Mouse (Mus musculus) midbrain, postnatal 0 days (tissue): ENCODE results near the gene Cd72. TPM values are rescaled to one million over a fixed set of nuclear protein-coding genes. Genes with fewer than 3 reads are reported as not detected.

ENCODE experiments used
- ATAC-seq: fragments of 200-750 bp; cut with Nextera tagmentation; 2 replicates; pipeline ENCODE4 v1.8.0; 2017; ENCODE audit warnings: moderate number of reproducible peaks, mild to moderate bottlenecking, moderate TSS enrichment, moderate library complexity; ENCODE audit not compliant: low FRiP score
- DNase-seq: peaks from one replicate; pipeline ENCODE4 v3.0.0-alpha.2; 2015; ENCODE audit warnings: low spot score
- H3K27ac ChIP-seq: fragments of 300-500 bp; sonication (generic); 2 replicates; pipeline ENCODE4 v1.5.1; 2014; ENCODE audit warnings: low read depth, mild to moderate bottlenecking, low read length, mixed read lengths
- H3K27me3 ChIP-seq: fragments of 300-500 bp; sonication (generic); 2 replicates; pipeline ENCODE4 v1.6.1; 2014; ENCODE audit warnings: low read length, control low read depth, mixed read lengths; ENCODE audit not compliant: insufficient read depth
- H3K36me3 ChIP-seq: fragments of 300-500 bp; sonication (generic); 2 replicates; pipeline ENCODE4 v1.6.1; 2014; ENCODE audit warnings: low read length, control low read depth, mixed read lengths; ENCODE audit not compliant: insufficient read depth
- H3K4me1 ChIP-seq: fragments of 300-500 bp; sonication (generic); 2 replicates; pipeline ENCODE4 v1.6.1; 2014; ENCODE audit warnings: mild to moderate bottlenecking, control low read depth, antibody characterized with exemption, low read length, mixed read lengths; ENCODE audit not compliant: insufficient read depth
- H3K4me2 ChIP-seq: fragments of 300-500 bp; sonication (generic); 2 replicates; pipeline ENCODE4 v1.6.1; 2014; ENCODE audit warnings: low read depth, mild to moderate bottlenecking, low read length, mixed read lengths; ENCODE audit not compliant: poor library complexity, severe bottlenecking
- H3K4me3 ChIP-seq: fragments of 300-500 bp; sonication (generic); 2 replicates; pipeline ENCODE4 v1.5.1; 2014; ENCODE audit warnings: low read depth, mild to moderate bottlenecking, low read length, moderate library complexity
- H3K9ac ChIP-seq: fragments of 300-500 bp; sonication (generic); replicated peaks from 2 replicates; pipeline ENCODE4 v1.6.1; 2014; ENCODE audit warnings: mild to moderate bottlenecking, low read length, moderate library complexity, mixed read lengths; ENCODE audit not compliant: poor library complexity, severe bottlenecking
- H3K9me3 ChIP-seq: fragments of 300-500 bp; sonication (generic); 2 replicates; pipeline ENCODE4 v1.6.1; 2016; ENCODE audit warnings: low read length, control low read depth
- CTCF ChIP-seq: IDR thresholded peaks from 2 replicates; pipeline ENCODE4 v1.5.1; 2016; ENCODE audit warnings: antibody characterized with exemption, mild to moderate bottlenecking
- WGBS: fragments of 180-500 bp; shearing (Covaris S2); extraction: QIAGEN DNeasy Blood & Tissue Kit; methylation state at CpG from one replicate; pipeline ENCODE4 v1.1.7; 2014; 5-methylcytosine and 5-hydroxymethylcytosine counted together
- polyA plus RNA-seq: library from polyadenylated mRNA; unstranded; fragments of >200 nt; fragmentation: Nextera tagmentation; extraction: Ambion mirVana; gene quantifications from 2 replicates; pipeline ENCODE4 v1.2.1, GENCODE M21; 2015
- total RNA-seq: library from RNA; depleted of rRNA; stranded (reverse); fragments of >200 nt; gene quantifications from 2 replicates; pipeline ENCODE4 v1.2.3, GENCODE M21; 2014

Cd72 gene
- total and polyA plus RNA-seq, 2 experiments from 2014 or later = 5.2 TPM; not detected in 1

GRCm38 (mm10) chr4:43481894-43482456, 27.5 kb upstream of the Cd72 start:
- ATAC-seq (no peak), DNase-seq (no peak)
- Histone ChIP-seq H3K4me1 (no peaks in the 10 kb centered on the region), H3K9ac (no peak overlapping the region), H3K36me3 (no peaks in the 10 kb centered on the region), H3K4me2 (no peak overlapping the region), H3K9me3 (no peaks in the 10 kb centered on the region), H3K27me3 (no peaks in the 10 kb centered on the region), H3K4me3 (no peak overlapping the region), H3K27ac (no peak overlapping the region)
- 69% methylated on average over 7 of the region's 7 CpGs for WGBS
- no peak for TF ChIP-seq CTCF

GRCm38 (mm10) chr4:43480985-43481384, 26.6 kb upstream of the Cd72 start:
- H3K9ac ChIP-seq = no peak overlapping the region
- H3K27ac ChIP-seq = no peak overlapping the region
- H3K36me3 ChIP-seq = no peaks in the 10 kb centered on the region
- H3K27me3 ChIP-seq = no peaks in the 10 kb centered on the region
- TF ChIP-seq CTCF = no peak
- H3K4me3 ChIP-seq = no peak overlapping the region
- H3K4me1 ChIP-seq = no peaks in the 10 kb centered on the region
- ATAC-seq (no peak), DNase-seq (no peak)
- H3K9me3 ChIP-seq = no peaks in the 10 kb centered on the region
- no peak overlapping the region for H3K4me2 ChIP-seq
- WGBS = 84% methylated on average over 5 of the region's 5 CpGs

DNA sequence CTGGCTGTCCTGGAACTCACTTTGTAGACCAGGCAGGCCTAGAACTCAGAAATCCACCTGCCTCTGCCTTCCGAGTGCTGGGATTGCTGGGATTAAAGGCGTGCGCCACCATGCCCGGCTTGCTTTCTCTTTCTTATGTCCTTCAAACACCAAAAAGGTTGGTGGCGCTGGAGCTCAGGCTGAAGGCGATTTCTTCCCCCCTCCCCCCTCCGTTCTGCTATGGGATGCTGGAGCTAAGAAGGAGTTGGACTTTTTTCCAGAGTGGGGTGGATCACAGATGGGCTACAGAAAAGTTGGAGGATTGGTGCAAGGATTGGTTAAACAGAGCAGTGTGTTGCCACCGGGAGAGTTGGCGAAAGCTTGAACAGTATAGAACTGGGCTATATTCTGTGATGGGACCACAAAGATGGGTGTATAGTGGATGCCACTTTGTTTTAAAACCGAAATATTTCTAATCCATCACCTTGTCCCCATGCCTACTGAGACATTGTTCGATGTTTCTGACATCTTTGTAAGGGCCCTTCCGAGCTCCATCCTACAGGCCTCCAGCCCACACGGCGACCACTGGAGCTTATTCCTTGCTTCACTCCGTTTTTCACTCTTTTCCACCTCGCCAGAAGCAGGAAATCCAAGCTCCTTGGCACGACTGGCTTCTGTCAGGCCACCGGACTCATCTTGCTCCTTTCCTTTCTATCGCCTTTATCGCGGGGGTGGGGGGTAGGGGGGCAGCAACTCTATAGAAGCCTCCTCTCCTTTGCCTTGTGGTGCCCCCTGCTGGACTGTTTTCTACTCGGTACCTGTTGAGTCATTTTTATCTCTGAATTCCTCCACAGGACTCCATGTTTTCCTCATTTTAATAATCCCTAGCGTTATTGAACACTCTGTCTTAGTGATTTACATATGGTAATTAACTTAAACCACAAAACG, 24.7 kb upstream of the Cd72 start:
- peak; percentile 69 for TF ChIP-seq CTCF
- Histone ChIP-seq H3K9me3 (no peaks in the 10 kb centered on the region), H3K36me3 (no peaks in the 10 kb centered on the region), H3K4me1 (no peaks in the 10 kb centered on the region), H3K27ac (no peak overlapping the region), H3K4me2 (no peak overlapping the region), H3K4me3 (no peak overlapping the region), H3K27me3 (no peaks in the 10 kb centered on the region), H3K9ac (no peak overlapping the region)
- DNase-seq = peak; percentile 51
- ATAC-seq = no peak
- 49% methylated on average over 24 of the region's 24 CpGs for WGBS

DNA sequence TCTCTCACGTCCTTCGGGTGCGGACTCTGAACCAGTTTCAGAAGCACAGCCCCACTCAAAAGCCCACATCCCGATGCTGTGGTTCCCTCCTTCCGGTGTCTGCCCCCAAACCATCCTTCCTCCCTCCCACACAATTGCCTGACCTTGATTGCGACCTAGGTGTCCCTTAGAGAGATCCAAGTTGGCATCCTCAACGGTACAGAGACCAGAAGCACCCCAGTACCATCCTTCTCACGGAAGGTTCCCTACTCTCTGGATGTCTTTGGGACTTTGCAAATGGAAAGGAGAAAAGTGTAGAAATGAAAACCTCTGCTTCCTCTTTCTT, 24.1 kb upstream of the Cd72 start:
- H3K9me3 ChIP-seq = no peaks in the 10 kb centered on the region
- TF ChIP-seq CTCF = no peak
- DNase-seq (no peak), ATAC-seq (no peak; the same call in 1 of the 2 replicates)
- H3K27me3 ChIP-seq = no peaks in the 10 kb centered on the region
- no peaks in the 10 kb centered on the region for H3K4me1 ChIP-seq
- no peaks in the 10 kb centered on the region for H3K36me3 ChIP-seq
- no peak overlapping the region for H3K27ac ChIP-seq
- peak overlapping the region; percentile 45 for H3K4me2 ChIP-seq
- H3K9ac ChIP-seq = no peak overlapping the region
- 55% methylated on average over 8 of the region's 8 CpGs for WGBS
- peak overlapping the region; percentile 26; the same call in 1 of the 2 replicates for H3K4me3 ChIP-seq

- peak; percentile 93 for ATAC-seq
- no peak overlapping the region for H3K27ac ChIP-seq
- peak overlapping the region; percentile 26; the same call in 1 of the 2 replicates for H3K4me3 ChIP-seq
- DNase-seq = peak; percentile 94
- H3K4me1 ChIP-seq = no peaks in the 10 kb centered on the region
- no peaks in the 10 kb centered on the region for H3K9me3 ChIP-seq
- TF ChIP-seq CTCF = peak; percentile 68
- WGBS = 19% methylated on average over 11 of the region's 11 CpGs
- no peaks in the 10 kb centered on the region for H3K27me3 ChIP-seq
- no peak overlapping the region for H3K9ac ChIP-seq
- H3K4me2 ChIP-seq = peak overlapping the region; percentile 45
- H3K36me3 ChIP-seq = no peaks in the 10 kb centered on the region
These were observed 23.6 kb upstream of the Cd72 start for GRCm38 (mm10) chr4:43477857-43478533.

- no peak overlapping the region for H3K4me2 ChIP-seq
- no peak for TF ChIP-seq CTCF
- no peak for DNase-seq
- no peaks in the 10 kb centered on the region for H3K27me3 ChIP-seq
- no peaks in the 10 kb centered on the region for H3K4me1 ChIP-seq
- ATAC-seq = no peak
- no peaks in the 10 kb centered on the region for H3K9me3 ChIP-seq
- no peaks in the 10 kb centered on the region for H3K36me3 ChIP-seq
- H3K9ac ChIP-seq = no peak overlapping the region
- no peak overlapping the region for H3K4me3 ChIP-seq
- 88% methylated on average over 5 of the region's 6 CpGs for WGBS
- H3K27ac ChIP-seq = no peak overlapping the region
These were observed 22.2 kb upstream of the Cd72 start for GRCm38 (mm10) chr4:43476604-43477003.
